Mouse (Mus musculus): ENCODE results near the gene Alms1. TPM values are rescaled to one million over a fixed set of nuclear protein-coding genes. Genes with fewer than 3 reads are reported as not detected.

Gene Alms1
- polyA plus RNA-seq, 1 experiment from 2014 or later = 4.7 TPM

- WGBS (ENCODE audit: insufficient replicate concordance) = 31% methylated on average over 9 of the region's 9 CpGs
Measured at GRCm38 (mm10) chr6:85586805-85587367, 445 bp upstream of the Alms1 start.

DNA sequence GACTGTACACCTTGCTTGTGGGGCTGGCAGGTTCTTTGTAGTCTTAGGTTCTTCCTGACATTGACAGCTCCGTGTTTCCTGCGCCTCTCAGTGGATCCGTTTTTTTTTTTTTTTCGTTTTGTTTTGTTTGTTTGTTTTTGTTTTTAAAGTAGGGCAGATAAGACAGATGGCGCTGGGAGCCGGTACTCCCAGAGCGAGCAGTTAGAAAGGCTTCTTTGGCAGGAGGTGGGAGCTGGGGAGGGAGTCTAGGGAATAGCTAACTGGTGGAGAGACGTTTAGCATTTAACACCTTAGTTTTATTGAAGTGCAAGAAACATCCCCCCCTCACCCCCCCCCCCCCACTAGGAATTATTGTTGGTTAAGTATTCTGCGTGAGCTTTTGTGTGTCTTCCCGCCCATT lies 833 bp downstream of the Alms1 start:
- no peak for ATAC-seq (replicated peaks; ENCODE audit: insufficient number of reproducible peaks, low FRiP score, low TSS enrichment)
- no peaks in the 10 kb centered on the region for H3K27me3 ChIP-seq (ENCODE audit: control insufficient read depth, insufficient read depth, low read length)
- H3K4me1 ChIP-seq (ENCODE audit: control insufficient read depth, insufficient read depth, low read length) = 0 out of 2 replicates have a peak, but pooled peaks cover 10% of the 10 kb centered on the region
- no peaks in the 10 kb centered on the region for H3K36me3 ChIP-seq (ENCODE audit: control insufficient read depth, insufficient read depth, low read length)
- H3K9me3 ChIP-seq (replicated peaks; ENCODE audit: control insufficient read depth, low read length) = no peaks in the 10 kb centered on the region
- WGBS (ENCODE audit: insufficient replicate concordance) = under 1% methylated on average over 10 of the region's 10 CpGs
- peak overlapping the region; percentile 71 for H3K4me2 ChIP-seq
- H3K9ac ChIP-seq (ENCODE audit: low read depth, low read length) = peak overlapping the region; percentile 78
- H3K27ac ChIP-seq (ENCODE audit: low read depth, low read length) = no peak overlapping the region
- H3K4me3 ChIP-seq (ENCODE audit: low read depth, low read length) = peak overlapping the region; percentile 72

More at GRCm38 (mm10) chr6:85586805-85587367, 445 bp upstream of the Alms1 start:
- ATAC-seq (replicated peaks; ENCODE audit: insufficient number of reproducible peaks, low FRiP score, low TSS enrichment) = no peak
- no peaks in the 10 kb centered on the region for H3K27me3 ChIP-seq (ENCODE audit: control insufficient read depth, insufficient read depth, low read length)
- peak overlapping the region; percentile 72 for H3K4me3 ChIP-seq (ENCODE audit: low read depth, low read length)
- no peak overlapping the region for H3K9ac ChIP-seq (ENCODE audit: low read depth, low read length)
- H3K27ac ChIP-seq (ENCODE audit: low read depth, low read length) = no peak overlapping the region
- no peaks in the 10 kb centered on the region for H3K36me3 ChIP-seq (ENCODE audit: control insufficient read depth, insufficient read depth, low read length)
- H3K4me1 ChIP-seq (ENCODE audit: control insufficient read depth, insufficient read depth, low read length) = 0 out of 2 replicates have a peak, but pooled peaks cover 10% of the 10 kb centered on the region
- H3K9me3 ChIP-seq (replicated peaks; ENCODE audit: control insufficient read depth, low read length) = no peaks in the 10 kb centered on the region
- H3K4me2 ChIP-seq = peak overlapping the region; percentile 71

DNA sequence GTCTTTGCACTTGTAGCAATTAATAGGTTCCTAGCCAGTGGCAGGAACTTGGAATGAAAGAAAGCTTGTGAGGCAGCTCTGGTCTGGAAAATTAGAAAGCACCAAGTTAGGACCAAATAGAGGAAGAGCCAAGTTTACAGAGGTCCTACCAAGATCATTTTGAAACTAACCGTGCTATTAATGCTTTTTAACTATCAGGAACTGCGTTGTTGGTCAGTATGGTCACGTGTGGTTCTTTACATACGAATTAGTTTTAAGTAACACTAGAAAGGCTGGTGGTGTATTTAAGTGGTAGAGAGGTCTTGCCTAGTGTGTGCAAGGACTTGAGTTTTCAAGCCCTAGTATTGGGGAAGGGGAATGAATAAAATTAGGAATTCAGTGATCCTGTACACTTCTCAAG lies 1.2 kb downstream of the Alms1 start:
- no peaks in the 10 kb centered on the region for H3K27me3 ChIP-seq (ENCODE audit: control insufficient read depth, insufficient read depth, low read length)
- no peak overlapping the region for H3K27ac ChIP-seq (ENCODE audit: low read depth, low read length)
- no peak for ATAC-seq (replicated peaks; ENCODE audit: insufficient number of reproducible peaks, low FRiP score, low TSS enrichment)
- H3K36me3 ChIP-seq (ENCODE audit: control insufficient read depth, insufficient read depth, low read length) = no peaks in the 10 kb centered on the region
- peak overlapping the region; percentile 71 for H3K4me2 ChIP-seq
- H3K4me3 ChIP-seq (ENCODE audit: low read depth, low read length) = peak overlapping the region; percentile 72
- peak overlapping the region; percentile 78; the same call in 1 of the 2 replicates for H3K9ac ChIP-seq (ENCODE audit: low read depth, low read length)
- 21% methylated on average over 4 of the region's 4 CpGs for WGBS (ENCODE audit: insufficient replicate concordance)
- H3K4me1 ChIP-seq (ENCODE audit: control insufficient read depth, insufficient read depth, low read length) = 0 out of 2 replicates have a peak, but pooled peaks cover 10% of the 10 kb centered on the region
- H3K9me3 ChIP-seq (replicated peaks; ENCODE audit: control insufficient read depth, low read length) = no peaks in the 10 kb centered on the region

- no peak for ATAC-seq (replicated peaks; ENCODE audit: insufficient number of reproducible peaks, low FRiP score, low TSS enrichment)
- H3K4me3 ChIP-seq (ENCODE audit: low read depth, low read length) = no peak overlapping the region
- H3K36me3 ChIP-seq (ENCODE audit: control insufficient read depth, insufficient read depth, low read length) = no peaks in the 10 kb centered on the region
- 0 out of 2 replicates have a peak, but pooled peaks cover 10% of the 10 kb centered on the region for H3K4me1 ChIP-seq (ENCODE audit: control insufficient read depth, insufficient read depth, low read length)
- no peak overlapping the region for H3K27ac ChIP-seq (ENCODE audit: low read depth, low read length)
- H3K9me3 ChIP-seq (replicated peaks; ENCODE audit: control insufficient read depth, low read length) = no peaks in the 10 kb centered on the region
- no peaks in the 10 kb centered on the region for H3K27me3 ChIP-seq (ENCODE audit: control insufficient read depth, insufficient read depth, low read length)
- 67% methylated on average over 2 of the region's 2 CpGs for WGBS (ENCODE audit: insufficient replicate concordance)
- no peak overlapping the region for H3K4me2 ChIP-seq
- no peak overlapping the region for H3K9ac ChIP-seq (ENCODE audit: low read depth, low read length)
Measured at GRCm38 (mm10) chr6:85590116-85590515, 2.8 kb downstream of the Alms1 start.

GRCm38 (mm10) chr6:85599310-85599709 lies 12.0 kb downstream of the Alms1 start:
- WGBS (ENCODE audit: insufficient replicate concordance) = 57% methylated on average over 1 of the region's 1 CpGs
- Histone ChIP-seq H3K4me3 (ENCODE audit: low read depth, low read length) (no peak overlapping the region), H3K4me2 (no peak overlapping the region), H3K27me3 (ENCODE audit: control insufficient read depth, insufficient read depth, low read length) (no peaks in the 10 kb centered on the region), H3K36me3 (ENCODE audit: control insufficient read depth, insufficient read depth, low read length) (no peaks in the 10 kb centered on the region), H3K9me3 (replicated peaks; ENCODE audit: control insufficient read depth, low read length) (no peaks in the 10 kb centered on the region), H3K4me1 (ENCODE audit: control insufficient read depth, insufficient read depth, low read length) (no peaks in the 10 kb centered on the region), H3K9ac (ENCODE audit: low read depth, low read length) (no peak overlapping the region), H3K27ac (ENCODE audit: low read depth, low read length) (no peak overlapping the region)
- ATAC-seq (replicated peaks; ENCODE audit: insufficient number of reproducible peaks, low FRiP score, low TSS enrichment) = no peak

GRCm38 (mm10) chr6:85610511-85610910 lies 23.2 kb downstream of the Alms1 start:
- Histone ChIP-seq H3K4me3 (ENCODE audit: low read depth, low read length) (no peak overlapping the region), H3K9ac (ENCODE audit: low read depth, low read length) (no peak overlapping the region), H3K4me1 (ENCODE audit: control insufficient read depth, insufficient read depth, low read length) (no peaks in the 10 kb centered on the region), H3K36me3 (ENCODE audit: control insufficient read depth, insufficient read depth, low read length) (peaks cover 4% of the 10 kb centered on the region; the same call in 1 of the 2 replicates), H3K4me2 (no peak overlapping the region), H3K27ac (ENCODE audit: low read depth, low read length) (no peak overlapping the region), H3K27me3 (ENCODE audit: control insufficient read depth, insufficient read depth, low read length) (no peaks in the 10 kb centered on the region), H3K9me3 (replicated peaks; ENCODE audit: control insufficient read depth, low read length) (no peaks in the 10 kb centered on the region)
- no peak for ATAC-seq (replicated peaks; ENCODE audit: insufficient number of reproducible peaks, low FRiP score, low TSS enrichment)
- WGBS (ENCODE audit: insufficient replicate concordance) = 86% methylated on average over 1 of the region's 1 CpGs

DNA sequence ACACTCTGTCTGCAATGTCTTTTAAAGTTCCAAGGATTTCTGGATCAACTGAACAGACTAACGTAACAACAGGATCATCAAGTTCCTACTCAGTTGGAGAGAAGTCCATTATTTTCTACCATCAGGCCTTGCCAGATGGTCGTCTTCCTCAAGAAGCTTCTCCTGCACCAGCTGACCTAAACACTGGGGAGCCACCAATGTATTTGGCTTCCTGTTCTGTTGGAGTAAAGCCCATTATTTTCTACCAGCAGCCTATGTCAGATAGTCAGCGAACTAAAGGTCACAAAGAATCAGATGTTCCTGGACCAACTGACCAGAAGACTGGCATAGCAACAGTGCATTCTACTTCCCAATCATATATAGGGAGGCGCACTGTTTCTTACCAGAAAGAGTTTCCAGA lies 33.5 kb downstream of the Alms1 start:
- no peaks in the 10 kb centered on the region for H3K9me3 ChIP-seq (replicated peaks; ENCODE audit: control insufficient read depth, low read length)
- no peak for ATAC-seq (replicated peaks; ENCODE audit: insufficient number of reproducible peaks, low FRiP score, low TSS enrichment)
- H3K4me3 ChIP-seq (ENCODE audit: low read depth, low read length) = no peak overlapping the region
- no peak overlapping the region for H3K4me2 ChIP-seq
- no peak overlapping the region for H3K9ac ChIP-seq (ENCODE audit: low read depth, low read length)
- H3K36me3 ChIP-seq (ENCODE audit: control insufficient read depth, insufficient read depth, low read length) = peaks cover 29% of the 10 kb centered on the region
- H3K27me3 ChIP-seq (ENCODE audit: control insufficient read depth, insufficient read depth, low read length) = no peaks in the 10 kb centered on the region
- no peak overlapping the region for H3K27ac ChIP-seq (ENCODE audit: low read depth, low read length)
- WGBS (ENCODE audit: insufficient replicate concordance) = 86% methylated on average over 4 of the region's 4 CpGs
- no peaks in the 10 kb centered on the region for H3K4me1 ChIP-seq (ENCODE audit: control insufficient read depth, insufficient read depth, low read length)

DNA sequence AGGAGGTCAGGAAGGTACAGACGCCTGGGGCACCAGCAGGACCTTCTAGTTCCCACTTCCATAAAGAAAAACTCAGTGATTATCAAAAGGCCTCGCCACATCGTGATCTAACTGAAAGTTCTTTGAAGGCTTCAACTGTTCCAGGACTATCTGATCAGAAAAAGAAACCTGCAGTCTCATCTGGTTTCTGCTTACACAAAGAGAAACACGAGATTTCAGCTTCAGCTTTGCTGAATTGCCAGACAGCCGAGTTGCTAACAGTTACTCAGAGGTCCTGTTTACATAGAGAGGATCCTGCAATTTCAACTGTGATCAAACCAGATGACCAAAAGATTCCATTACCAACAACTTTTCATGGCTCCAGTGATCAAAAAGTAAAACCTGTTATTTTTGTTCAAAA lies 34.3 kb downstream of the Alms1 start:
- Histone ChIP-seq H3K9ac (ENCODE audit: low read depth, low read length) (no peak overlapping the region), H3K36me3 (ENCODE audit: control insufficient read depth, insufficient read depth, low read length) (peaks cover 27% of the 10 kb centered on the region)

GRCm38 (mm10) chr6:85624511-85624910 lies 37.2 kb downstream of the Alms1 start:
- no peak for ATAC-seq (replicated peaks; ENCODE audit: insufficient number of reproducible peaks, low FRiP score, low TSS enrichment)
- no peak overlapping the region for H3K4me2 ChIP-seq
- H3K27ac ChIP-seq (ENCODE audit: low read depth, low read length) = no peak overlapping the region
- H3K36me3 ChIP-seq (ENCODE audit: control insufficient read depth, insufficient read depth, low read length) = peaks cover 21% of the 10 kb centered on the region
- WGBS (ENCODE audit: insufficient replicate concordance) = 88% methylated on average over 4 of the region's 4 CpGs
- H3K27me3 ChIP-seq (ENCODE audit: control insufficient read depth, insufficient read depth, low read length) = no peaks in the 10 kb centered on the region
- H3K4me3 ChIP-seq (ENCODE audit: low read depth, low read length) = no peak overlapping the region
- no peaks in the 10 kb centered on the region for H3K9me3 ChIP-seq (replicated peaks; ENCODE audit: control insufficient read depth, low read length)
- no peak overlapping the region for H3K9ac ChIP-seq (ENCODE audit: low read depth, low read length)
- no peaks in the 10 kb centered on the region for H3K4me1 ChIP-seq (ENCODE audit: control insufficient read depth, insufficient read depth, low read length)

More for the DNA sequence above, 34.3 kb downstream of the Alms1 start:
- Histone ChIP-seq H3K4me3 (ENCODE audit: low read depth, low read length) (no peak overlapping the region), H3K4me1 (ENCODE audit: control insufficient read depth, insufficient read depth, low read length) (no peaks in the 10 kb centered on the region), H3K27ac (ENCODE audit: low read depth, low read length) (no peak overlapping the region), H3K4me2 (no peak overlapping the region), H3K27me3 (ENCODE audit: control insufficient read depth, insufficient read depth, low read length) (no peaks in the 10 kb centered on the region), H3K9me3 (replicated peaks; ENCODE audit: control insufficient read depth, low read length) (no peaks in the 10 kb centered on the region)
- ATAC-seq (replicated peaks; ENCODE audit: insufficient number of reproducible peaks, low FRiP score, low TSS enrichment) = no peak
- 88% methylated on average over 5 of the region's 5 CpGs for WGBS (ENCODE audit: insufficient replicate concordance)

Data from heart, embryonic 11.5 days (tissue).